ENCODE assay signal across 15 mouse cellular contexts in the genomic region with DNA sequence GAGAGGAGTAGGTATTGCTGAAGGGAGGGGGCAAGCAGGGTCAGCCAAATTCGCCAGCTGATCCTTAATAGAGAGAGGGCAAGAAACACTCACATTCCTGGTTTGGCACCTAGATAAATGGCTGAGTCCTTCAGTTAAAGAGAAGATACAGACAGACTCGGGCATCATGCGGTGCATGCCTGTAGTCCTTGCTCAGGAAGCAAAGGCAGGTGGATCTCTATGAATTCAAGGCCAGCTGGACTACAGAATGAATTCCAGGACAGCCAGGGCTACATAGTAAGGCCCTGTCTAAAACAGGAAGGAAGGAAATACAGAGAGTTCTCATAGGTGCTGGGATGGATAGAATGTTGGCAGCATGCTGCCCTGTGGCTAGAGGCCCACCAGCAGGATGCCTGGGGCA.
A peak's percentile ranks its signal among the peaks of the same experiment; 100 is the strongest.
DNase-seq lines count a peak whose midpoint lies in the region; ATAC-seq and TF ChIP-seq lines count a peak whose summit lies in the region.
"Had no signal": no experiment of that assay in that cellular context is flagged by ENCODE, and none has a peak within 500 bp of the region (broad histone marks: within the 10 kb centered on the region; RNA-seq: fewer than 3 reads in every experiment).

No protein-coding gene starts in this region.

- TF ChIP-seq CTCF in left cerebral cortex, adult 2 months (IDR thresholded peaks at IDR 0.05) = no peak
- TF ChIP-seq CTCF in olfactory bulb, adult 2 months (IDR thresholded peaks at IDR 0.05; ENCODE audit: insufficient read depth, low read depth, low read length) = no peak

- H3K36me3 ChIP-seq in forebrain, embryonic 15.5 days = peaks cover 58% of the 10 kb centered on the region
- peaks cover 86% of the 10 kb centered on the region for H3K36me3 ChIP-seq in forebrain, embryonic 10.5 days (replicated peaks)

- ATAC-seq in forebrain, embryonic 15.5 days (replicated peaks) = no peak
- ATAC-seq: forebrain, embryonic 14.5 days had no signal

- no peak overlapping the region for H3K4me3 ChIP-seq in forebrain, embryonic 15.5 days
- no peak overlapping the region for H3K4me3 ChIP-seq in forebrain, embryonic 10.5 days
- no peak overlapping the region for H3K4me3 ChIP-seq in left cerebral cortex, adult 2 months
- H3K4me3 ChIP-seq in olfactory bulb, adult 2 months (ENCODE audit: insufficient read depth, low read depth, low read length) = no peak overlapping the region
- H3K4me3 ChIP-seq: liver, embryonic 15.5 days had no signal

- intact Hi-C loops in left cerebral cortex, adult 2 months (cut with DNase I) = no loop called here
- intact Hi-C loops in left cerebral cortex, postnatal 10 days (cut with DNase I) = no loop called here

- H3K4me2 ChIP-seq in forebrain, embryonic 15.5 days (replicated peaks) = no peak overlapping the region
- H3K4me2 ChIP-seq: liver, embryonic 15.5 days had no signal

- no peak overlapping the region for H3K9ac ChIP-seq in forebrain, embryonic 15.5 days (replicated peaks)
- H3K9ac ChIP-seq: liver, embryonic 15.5 days had no signal

- peaks cover 8% of the 10 kb centered on the region; the same call in 1 of the 2 replicates for H3K4me1 ChIP-seq in forebrain, embryonic 15.5 days
- H3K4me1 ChIP-seq in forebrain, embryonic 10.5 days = no peaks in the 10 kb centered on the region
- peaks cover 17% of the 10 kb centered on the region for H3K4me1 ChIP-seq in olfactory bulb, adult 2 months (ENCODE audit: control insufficient read depth, insufficient read depth, low read length)
- H3K4me1 ChIP-seq: liver, embryonic 15.5 days had no signal

- 81% methylated on average over 3 of the region's 3 CpGs for WGBS in forebrain, embryonic 15.5 days
- 94% methylated on average over 3 of the region's 3 CpGs for WGBS in forebrain, embryonic 10.5 days
- WGBS in olfactory bulb, adult 2 months = 81% methylated on average over 3 of the region's 3 CpGs

- 0 out of 2 replicates have a peak overlapping the region, but pooled peaks have one; percentile 27 for H3K27ac ChIP-seq in forebrain, embryonic 15.5 days (replicated peaks)
- H3K27ac ChIP-seq in forebrain, embryonic 10.5 days = no peak overlapping the region
- H3K27ac ChIP-seq in left cerebral cortex, adult 2 months = peak overlapping the region; percentile 78
- H3K27ac ChIP-seq in olfactory bulb, adult 2 months (ENCODE audit: insufficient read depth, low read depth, low read length) = peak overlapping the region; percentile 85; the same call in 1 of the 2 replicates
- H3K27ac ChIP-seq: liver, embryonic 15.5 days had no signal

- no peak for DNase-seq in forebrain, embryonic 10.5 days (ENCODE audit: extremely low spot score, low spot score)
- DNase-seq in left cerebral cortex, adult 2 months (ENCODE audit: extremely low spot score in 1 of 2, low spot score in 2 of 2) = no peak
- DNase-seq in left cerebral cortex, postnatal 10 days (ENCODE audit: extremely low spot score in 1 of 2, low spot score in 2 of 2) = no peak
- peak; percentile 50 to 65 for DNase-seq in cerebellum, postnatal 10 days
- no peak for DNase-seq in liver
- DNase-seq: B cell, adult 2 months; heart, adult 11 months; kidney, postnatal 10 days; lung, postnatal 14 days; spleen, adult 18-20 months; thymus, postnatal 36 days had no signal

- H3K27me3 ChIP-seq in forebrain, embryonic 15.5 days = no peaks in the 10 kb centered on the region
- no peaks in the 10 kb centered on the region for H3K27me3 ChIP-seq in forebrain, embryonic 10.5 days (ENCODE audit: poor library complexity, severe bottlenecking)
- H3K27me3 ChIP-seq: liver, embryonic 15.5 days had no signal

- H3K9me3 ChIP-seq in forebrain, embryonic 15.5 days = no peaks in the 10 kb centered on the region
- no peaks in the 10 kb centered on the region for H3K9me3 ChIP-seq in forebrain, embryonic 10.5 days
- H3K9me3 ChIP-seq: liver, embryonic 15.5 days had no signal

- TF ChIP-seq POLR2A in olfactory bulb, adult 2 months (IDR thresholded peaks at IDR 0.05; ENCODE audit: insufficient read depth, low read depth, low read length) = no peak

Comparison
In these comparisons a context has a peak if more than half of its experiments do, and no peak if none do; other contexts are left out.
1. DNase-seq: peak in cerebellum, postnatal 10 days (2 of 2); none in forebrain, embryonic 10.5 days (single experiment), left cerebral cortex, adult 2 months (0 of 2), left cerebral cortex, postnatal 10 days (0 of 2) and liver (single experiment).